Mouse (Mus musculus) ES-CJ7 (cell line): ENCODE measurements around the gene H2-DMa.

Experiments used
- DNase-seq: peaks from one replicate; pipeline ENCODE4 v3.0.0; 2011; ENCODE audit warnings: low read depth, low spot score

Gene H2-DMa

GRCm38 (mm10) chr17:34102831-34103230 lies 16.5 kb upstream of the H2-DMa start:
- DNase-seq = no peak

GRCm38 (mm10) chr17:34104804-34105203 lies 14.5 kb upstream of the H2-DMa start:
- DNase-seq = no peak

GRCm38 (mm10) chr17:34106555-34106954 lies 12.8 kb upstream of the H2-DMa start:
- DNase-seq = no peak

GRCm38 (mm10) chr17:34107109-34107867 lies 12.1 kb upstream of the H2-DMa start:
- no peak for DNase-seq

DNA sequence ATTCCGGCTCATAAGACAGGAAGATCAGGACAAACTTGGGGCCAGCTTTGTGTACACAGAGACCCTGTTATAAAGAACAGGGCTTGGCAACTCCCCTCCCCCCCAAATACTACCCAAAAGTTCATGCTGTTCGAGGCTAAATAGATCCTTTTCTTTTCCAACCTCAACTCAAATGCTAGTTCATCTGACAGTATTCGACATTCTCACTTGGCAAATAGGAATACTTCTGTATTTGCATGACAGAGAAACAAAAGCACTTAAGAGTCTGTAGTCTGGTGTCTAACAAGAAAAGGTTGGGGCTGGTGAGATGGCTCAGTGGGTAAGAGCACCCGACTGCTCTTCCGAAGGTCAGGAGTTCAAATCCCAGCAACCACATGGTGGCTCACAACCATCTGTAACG lies 10.9 kb upstream of the H2-DMa start:
- DNase-seq = no peak

DNA sequence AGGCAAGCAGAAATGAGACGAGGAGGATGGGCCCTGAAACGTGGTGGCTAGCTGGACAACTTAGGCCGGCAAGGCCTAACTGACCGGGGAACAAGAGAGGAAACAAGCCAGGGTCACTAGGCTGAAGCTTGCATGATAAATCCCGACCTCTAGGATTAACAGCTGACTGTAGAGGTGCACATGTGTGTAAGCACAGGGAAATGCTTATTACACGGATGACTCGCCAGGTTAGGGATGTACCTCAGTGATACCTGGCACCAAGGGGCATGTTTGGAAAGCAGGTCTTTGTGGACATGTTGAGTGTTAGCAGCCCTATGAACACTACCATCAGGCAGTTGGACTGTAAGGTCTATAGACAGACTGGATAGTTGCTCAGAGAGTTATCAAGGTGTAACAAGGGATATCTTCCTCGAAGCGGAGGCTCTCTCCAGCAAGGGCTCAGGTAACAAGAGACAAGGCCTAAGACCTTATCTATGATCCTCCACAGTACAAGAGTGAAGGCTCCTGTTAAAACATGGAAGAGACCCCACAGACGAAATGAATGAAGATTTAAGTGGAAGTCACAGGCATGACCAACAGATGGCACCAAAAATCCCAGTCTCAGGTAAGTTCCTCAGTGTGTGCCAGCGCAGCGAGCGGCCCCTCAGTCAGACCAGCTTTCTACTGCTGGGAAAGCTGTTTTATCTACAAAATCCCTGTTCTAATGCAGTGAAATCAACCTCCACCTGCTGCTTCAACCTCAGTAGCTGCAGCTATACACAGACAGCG lies 10.1 kb upstream of the H2-DMa start:
- peak; percentile 71 for DNase-seq

- DNase-seq = no peak
Measured at GRCm38 (mm10) chr17:34109806-34110195, 9.5 kb upstream of the H2-DMa start.

GRCm38 (mm10) chr17:34110309-34110708 lies 9.0 kb upstream of the H2-DMa start:
- DNase-seq = no peak

GRCm38 (mm10) chr17:34114114-34114513 lies 5.2 kb upstream of the H2-DMa start:
- no peak for DNase-seq

- DNase-seq = no peak
Measured at GRCm38 (mm10) chr17:34116736-34117370, 2.5 kb upstream of the H2-DMa start.

- DNase-seq = no peak
Measured at GRCm38 (mm10) chr17:34117421-34118112, 1.8 kb upstream of the H2-DMa start.

- DNase-seq = peak; percentile 68
Measured at GRCm38 (mm10) chr17:34118113-34118872, 1.0 kb upstream of the H2-DMa start.

GRCm38 (mm10) chr17:34118873-34119248 lies 480 bp upstream of the H2-DMa start:
- no peak for DNase-seq

- peak; percentile 89 for DNase-seq
Measured at GRCm38 (mm10) chr17:34120180-34120723, 911 bp downstream of the H2-DMa start.

DNA sequence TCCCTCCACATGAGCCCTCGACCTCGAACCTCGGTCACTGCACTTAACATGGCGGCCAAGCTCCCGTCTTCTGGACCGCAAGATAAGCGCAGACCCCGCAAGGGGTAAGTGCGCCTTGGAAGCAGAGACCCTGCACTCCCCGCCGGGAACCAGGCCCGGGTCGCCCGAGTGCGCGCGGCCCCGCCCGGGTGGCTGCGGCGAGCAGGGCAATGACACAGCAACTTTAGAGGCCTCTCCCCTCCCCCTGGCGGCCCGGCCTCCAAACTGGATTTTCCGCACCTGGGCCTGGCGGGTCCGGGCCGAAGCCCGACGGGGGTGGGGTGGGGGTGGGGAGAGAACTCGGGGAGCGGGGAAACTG lies 1.5 kb downstream of the H2-DMa start:
- no peak for DNase-seq

DNA sequence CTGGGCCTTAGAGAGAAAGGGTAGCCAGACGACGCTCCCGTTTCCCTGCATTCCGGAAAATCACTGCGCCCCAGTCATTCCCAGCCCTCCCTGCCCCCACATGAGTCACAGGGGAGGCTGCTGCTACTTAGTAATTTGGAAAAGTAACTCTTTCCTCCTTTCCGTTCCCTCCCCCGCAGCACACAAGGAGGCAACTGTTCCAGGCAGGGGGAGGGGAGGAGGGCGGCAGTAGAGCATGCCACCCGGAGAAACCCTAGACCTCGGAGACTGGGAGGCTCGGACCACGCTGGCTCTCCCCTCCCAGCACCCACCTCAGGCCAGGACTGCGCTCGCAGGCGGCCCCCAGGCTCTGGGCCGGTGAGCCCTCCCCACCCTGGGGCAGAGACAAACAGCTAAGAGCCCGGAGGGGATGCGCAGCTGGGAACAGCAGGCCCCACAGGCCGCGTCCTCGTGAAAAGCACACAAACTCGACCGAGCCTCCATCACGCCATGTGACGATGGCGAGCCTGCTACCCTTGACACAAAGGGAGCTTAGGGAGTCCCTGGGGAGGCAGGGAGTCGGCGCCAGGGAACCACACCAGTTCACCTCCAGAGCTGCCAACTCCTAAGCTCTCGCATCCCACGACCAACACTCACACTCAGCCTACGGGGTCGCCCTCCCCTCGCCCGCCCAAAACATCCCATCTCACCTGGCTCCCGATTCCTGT lies 2.0 kb downstream of the H2-DMa start:
- peak; percentile 88 for DNase-seq

DNA sequence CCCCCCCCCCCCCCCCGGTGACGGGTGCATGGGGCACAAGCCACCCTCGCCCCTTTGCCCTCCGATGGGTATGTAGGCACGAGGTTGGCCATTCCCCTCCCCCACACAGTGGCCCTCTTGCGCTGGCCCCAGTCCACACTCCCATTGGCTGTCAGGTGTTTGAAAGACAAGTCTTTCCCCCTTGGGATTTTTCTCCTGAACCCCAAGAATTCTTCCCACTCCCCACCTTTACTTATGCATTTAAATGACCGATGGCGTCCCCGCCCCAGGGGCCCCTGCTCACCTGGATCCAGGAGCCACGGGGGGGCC lies 2.5 kb downstream of the H2-DMa start:
- peak; percentile 83 for DNase-seq

DNA sequence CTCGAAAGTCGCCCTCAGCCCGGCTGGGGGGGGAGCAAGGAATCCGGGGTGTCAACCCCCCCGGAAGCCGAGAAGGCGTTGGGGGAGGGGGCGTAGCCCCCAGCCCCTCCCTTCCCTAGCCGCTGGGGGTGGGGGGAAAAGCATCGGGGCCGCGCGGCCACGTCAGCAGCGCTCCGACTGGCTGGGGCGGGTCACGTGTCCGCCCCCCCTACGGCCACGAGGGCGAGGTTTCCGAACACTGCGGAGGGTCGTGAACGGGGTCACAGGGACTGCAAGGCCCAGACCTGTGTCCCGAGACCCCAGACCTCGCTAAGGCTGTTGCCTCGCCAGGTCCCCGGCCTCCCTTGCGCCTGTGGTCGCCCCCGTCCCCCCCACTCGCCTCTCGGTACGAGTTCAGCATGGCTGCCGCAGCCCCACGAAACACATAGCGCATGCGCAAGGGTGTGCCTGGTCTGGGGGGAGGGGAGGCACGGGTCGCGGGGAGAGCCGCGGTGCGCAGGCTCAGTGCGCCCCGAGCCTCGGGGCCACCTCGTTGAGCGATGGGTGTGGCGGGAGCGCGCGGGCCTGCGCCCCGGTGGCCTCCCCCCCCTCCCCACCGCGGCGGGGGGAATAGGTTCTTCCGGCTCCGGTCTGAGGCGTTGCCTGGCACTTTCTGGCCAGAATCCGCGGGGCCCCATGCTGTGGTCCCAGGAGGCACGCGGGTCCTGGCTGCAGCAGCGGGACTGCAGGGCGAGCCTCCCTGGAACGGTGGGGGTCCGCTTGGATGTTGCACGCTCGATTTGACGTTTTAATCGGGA lies 3.0 kb downstream of the H2-DMa start, which contains the start of gene Brd2:
Gene Brd2 (minus strand): TSS at position 447 of the 797 bp plus-strand sequence.
- peak; percentile 97 for DNase-seq

DNA sequence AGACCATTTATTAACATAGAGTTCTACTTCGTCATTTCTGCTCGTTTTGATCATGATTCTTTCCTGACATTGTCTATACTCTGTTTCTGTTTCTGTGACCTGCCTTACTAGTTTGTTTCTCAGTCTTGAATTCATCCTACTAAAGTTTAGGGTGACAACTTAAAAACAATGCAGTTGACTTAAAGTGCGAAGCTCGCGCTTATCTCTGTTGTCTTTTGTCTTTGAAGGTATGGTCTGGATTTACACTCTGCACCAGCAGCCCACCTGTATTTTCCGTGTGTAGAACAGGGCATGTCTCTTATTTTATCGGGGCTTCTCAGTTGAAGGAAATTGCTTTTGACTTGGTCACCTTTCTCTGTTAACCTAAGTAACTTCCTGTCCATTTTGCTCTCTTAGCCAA lies 3.8 kb downstream of the H2-DMa start:
- no peak for DNase-seq

- peak; percentile 71 for DNase-seq
Measured at GRCm38 (mm10) chr17:34123518-34123917, 4.2 kb downstream of the H2-DMa start.
